Mouse (Mus musculus) heart, adult 11 months (tissue): ENCODE results near the gene Dll4.

Experiments used
- DNase-seq: peaks from one replicate; pipeline ENCODE4 v3.0.0; 2022

Dll4 gene

DNA sequence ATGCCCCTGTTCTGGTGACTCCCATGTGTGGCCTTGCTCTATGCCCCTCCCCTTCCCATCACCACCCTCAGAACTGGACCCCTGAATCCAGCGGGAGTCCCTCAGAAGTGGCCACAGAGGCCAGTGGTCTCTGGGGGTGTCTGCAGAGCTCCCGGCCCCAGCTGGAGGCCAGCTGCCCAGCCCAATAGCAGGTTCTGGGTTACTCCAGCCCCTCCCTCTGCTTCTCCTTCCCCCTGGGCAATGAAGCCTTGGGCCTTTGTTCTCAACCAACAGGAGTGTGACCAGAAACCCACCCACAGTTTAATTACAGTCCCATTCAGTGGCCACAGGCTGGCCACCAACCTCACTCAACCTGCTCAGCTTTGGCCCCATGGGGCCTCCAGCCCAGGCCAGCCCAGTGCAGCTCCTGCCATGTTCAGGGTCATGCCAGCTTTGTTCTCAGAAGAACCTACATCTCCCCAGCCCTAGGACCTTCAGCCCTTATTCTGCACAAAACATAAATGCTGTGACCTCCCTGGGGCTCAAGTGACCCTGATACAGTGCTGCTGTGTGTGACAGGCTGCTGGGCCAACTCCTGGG, 13.1 kb upstream of the Dll4 start:
- no peak for DNase-seq

DNA sequence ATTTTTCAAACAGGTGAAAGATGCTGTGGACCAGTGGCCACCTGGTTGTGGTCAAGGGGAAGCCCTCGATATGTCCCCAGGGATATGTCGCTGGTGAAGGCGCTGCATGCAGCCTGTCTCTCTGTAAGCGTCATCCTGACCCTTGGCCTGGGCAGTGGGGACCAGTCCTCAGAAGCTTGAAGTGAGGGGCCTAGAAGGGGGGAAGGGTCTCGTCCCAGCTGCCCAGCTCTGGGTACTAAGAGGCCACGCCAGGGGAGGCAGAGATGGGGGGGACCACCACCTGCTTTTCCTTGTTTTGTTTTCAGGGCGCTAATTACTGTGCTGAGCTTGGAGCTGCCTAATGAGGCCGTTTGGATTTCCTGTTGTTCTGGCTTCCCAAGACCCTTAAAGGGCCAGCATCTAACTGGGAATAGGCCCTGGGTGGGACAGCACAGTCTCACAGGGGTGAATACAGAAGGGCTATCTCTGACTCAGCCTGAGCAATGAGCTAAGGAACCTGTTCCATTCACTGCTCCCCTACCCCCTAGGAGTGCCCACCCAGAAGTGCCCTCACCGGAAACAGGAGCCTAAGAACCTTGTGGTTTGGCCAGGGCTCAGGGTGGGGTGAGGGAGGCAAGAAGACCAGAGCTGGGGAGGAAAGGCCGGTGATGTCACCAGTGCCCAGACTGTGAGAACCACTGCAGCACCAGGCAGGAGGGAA, 11.7 kb upstream of the Dll4 start:
- peak; percentile 96 for DNase-seq

DNA sequence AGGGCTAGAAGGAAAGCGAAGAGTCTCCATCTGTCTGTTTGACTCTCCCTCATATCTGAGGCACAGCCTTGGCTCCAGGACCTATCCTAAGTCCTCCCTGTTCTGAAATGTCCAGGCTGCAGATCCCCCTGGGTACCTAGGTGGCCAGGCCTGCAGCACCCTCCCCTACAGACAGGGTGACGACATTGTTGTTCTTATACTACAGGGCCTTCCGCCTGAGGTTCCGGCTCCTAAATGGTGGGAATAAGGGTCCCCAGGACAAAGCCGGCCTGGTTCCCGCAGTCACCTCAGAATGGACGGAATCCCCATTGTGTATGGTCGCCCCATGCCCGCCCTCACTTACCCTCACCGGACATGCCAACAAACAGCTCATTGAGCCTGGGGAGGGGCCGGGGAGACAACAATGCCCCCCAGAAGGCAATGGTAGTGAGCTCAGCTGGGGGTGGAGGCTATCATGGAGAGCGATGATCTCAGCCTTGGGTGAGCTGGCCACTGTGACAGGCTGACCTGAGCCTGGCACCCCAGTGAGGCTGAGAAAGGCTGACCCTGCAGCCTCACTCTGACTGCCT, 10.8 kb upstream of the Dll4 start:
- DNase-seq = peak; percentile 96

DNA sequence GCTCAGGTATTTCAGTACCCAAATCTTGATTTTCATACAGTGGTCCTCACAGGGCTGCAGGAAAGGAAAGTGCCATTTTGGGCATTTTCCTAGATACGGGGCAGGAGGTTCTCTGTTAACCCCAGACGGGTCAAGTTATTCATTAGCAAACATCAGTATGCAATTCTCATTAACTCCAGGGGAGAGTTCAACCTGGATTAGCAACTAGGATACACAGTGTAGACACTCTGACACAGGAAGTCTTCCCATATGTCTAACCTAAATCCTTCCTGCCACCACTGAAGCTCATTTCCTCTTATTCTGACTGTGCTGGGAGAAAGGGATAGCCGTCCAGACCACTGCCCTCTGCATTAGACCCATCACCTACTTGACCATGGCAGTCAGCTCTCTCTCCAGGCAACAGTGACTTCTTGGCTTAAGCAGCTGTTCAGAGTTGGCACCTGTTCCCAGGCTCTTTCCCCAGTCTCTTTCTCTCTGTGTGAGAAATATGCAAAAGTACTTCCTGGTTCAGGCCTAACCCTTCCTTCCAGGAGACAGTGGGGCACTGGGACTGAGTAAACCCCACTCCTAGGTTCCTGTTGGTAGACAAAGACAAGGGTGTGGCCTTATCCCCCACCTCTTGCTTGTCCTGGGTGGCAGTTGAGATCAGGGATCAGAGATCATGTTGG, 7.4 kb upstream of the Dll4 start:
- DNase-seq = peak; percentile 84

DNA sequence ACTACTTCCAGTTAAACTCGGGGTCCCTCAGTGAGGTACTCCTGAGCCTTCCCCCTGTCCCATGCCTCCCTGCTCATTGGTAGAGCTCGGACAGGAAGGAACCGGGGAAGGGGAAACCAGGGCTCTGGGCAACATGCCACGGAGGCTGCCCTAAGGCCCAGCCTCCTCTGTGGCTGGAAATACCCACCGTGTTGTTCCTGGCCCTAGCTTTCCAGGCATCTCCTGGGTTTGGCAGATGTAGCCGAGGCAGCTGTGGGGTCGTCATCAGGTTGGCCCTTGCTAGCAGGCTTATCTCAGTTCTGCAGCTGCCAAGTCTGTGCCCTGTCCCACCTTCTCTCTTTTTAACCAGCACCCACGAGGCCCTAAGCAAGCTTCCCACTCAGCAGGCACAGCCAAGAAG, 5.0 kb upstream of the Dll4 start:
- peak; percentile 95 for DNase-seq

DNA sequence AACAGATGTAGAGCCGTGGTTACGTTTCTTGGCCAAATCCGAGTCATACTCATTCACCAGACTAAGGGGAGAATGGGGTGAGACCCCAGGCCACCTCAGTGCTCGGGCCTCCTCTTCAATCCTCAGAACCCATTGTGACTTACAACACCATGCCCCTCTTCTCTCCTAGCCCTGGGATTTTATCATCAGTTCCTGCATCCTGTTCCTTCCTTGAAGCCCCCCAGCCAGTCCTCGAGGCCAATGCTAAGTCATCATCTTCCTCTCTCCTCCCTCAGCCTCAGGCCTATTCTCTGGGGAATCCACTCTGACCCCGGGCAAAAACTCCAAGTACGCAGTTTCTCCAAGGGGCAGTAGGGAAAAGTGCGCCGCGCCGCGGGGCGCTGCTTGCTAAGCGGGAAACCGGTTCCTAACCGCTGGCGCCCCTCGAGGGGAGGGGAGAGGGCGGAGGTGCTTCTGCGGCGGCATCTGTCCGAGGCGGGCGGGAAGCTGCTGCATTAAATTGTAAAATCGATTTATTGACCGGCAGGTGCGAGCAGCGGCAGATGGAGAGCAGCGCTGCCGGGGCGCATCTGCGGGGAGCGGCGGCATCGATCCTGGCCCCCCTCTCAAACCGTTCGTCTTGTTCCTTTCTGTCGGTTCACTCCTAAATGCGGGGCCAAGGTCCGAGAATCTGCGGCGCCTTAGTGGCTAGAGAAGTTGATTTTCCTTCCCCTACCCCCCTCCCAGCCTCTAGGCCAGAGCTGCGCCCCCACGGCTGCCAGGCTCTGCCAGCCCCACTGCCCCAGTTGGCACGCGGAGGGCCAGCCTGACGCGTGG, 3.6 kb upstream of the Dll4 start:
- peak; percentile 89 for DNase-seq

DNA sequence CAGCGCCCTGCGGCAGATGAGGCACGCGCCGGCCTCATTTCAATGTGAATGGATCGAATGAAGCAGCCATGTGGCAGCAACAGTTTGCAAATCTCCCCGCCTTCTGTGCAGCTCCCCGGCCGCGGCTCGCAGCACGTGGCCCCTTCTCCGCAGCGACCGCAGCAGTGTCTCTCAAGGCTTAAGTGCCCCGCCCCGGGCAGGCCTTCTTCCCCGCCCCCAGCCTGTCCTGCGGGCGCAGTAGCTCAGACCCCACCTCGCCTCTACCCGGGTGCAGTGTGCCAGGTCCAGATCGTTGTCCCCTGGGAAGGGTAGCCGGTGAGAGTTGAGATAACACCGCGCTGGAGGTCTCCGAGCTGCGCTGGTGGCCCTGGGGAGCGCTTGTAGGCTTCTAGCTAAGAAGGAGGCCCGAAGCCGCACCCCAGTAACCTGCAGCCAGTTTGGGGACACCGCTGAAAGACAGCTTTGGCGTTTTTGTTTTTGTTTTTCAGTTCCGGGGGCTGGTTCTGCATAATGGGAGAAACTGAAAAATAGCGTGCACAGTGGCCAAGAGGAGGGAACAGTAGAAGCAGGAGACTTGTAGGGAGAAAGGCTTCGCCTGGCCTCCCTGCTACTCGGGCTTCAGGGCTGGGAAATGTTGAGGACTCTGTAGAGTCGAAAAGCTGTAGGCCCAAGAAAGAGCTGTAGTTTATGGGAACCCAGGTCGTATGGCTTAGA, 2.8 kb upstream of the Dll4 start:
- DNase-seq = peak; percentile 96

DNA sequence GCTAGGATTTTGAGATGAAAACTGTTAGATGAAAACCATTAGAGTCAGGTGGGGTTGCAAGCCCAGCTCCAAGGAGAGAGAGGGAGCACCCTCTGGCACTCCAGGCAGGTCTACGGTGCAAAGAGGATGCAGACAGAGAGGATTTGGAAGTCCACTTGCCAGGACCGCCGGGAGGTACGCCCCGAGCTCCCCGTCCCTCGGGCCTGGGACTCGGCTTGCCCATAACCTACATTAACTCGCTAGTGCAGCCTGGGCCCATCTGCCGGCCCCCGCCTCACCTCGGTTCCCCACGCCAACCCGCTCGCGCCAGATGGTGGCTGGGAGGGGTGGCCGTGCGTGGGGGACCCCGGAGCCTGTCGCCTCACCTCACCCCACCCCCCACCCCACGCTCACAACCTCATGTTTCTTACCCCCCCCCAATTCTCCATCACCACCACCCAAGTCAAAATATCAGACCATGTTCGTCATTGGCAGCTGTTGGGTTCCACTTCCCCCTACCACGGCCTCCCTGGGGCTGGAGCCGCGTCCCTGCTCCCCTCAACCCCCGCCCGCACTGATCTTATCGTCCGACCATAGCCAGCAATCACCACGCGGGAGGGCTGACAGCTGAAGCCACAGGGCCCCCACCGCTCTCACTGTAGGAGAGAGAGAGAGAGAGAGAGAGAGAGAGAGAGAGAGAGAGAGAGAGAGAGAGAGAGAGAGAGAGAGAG, 1.6 kb upstream of the Dll4 start:
- peak; percentile 90 for DNase-seq

DNA sequence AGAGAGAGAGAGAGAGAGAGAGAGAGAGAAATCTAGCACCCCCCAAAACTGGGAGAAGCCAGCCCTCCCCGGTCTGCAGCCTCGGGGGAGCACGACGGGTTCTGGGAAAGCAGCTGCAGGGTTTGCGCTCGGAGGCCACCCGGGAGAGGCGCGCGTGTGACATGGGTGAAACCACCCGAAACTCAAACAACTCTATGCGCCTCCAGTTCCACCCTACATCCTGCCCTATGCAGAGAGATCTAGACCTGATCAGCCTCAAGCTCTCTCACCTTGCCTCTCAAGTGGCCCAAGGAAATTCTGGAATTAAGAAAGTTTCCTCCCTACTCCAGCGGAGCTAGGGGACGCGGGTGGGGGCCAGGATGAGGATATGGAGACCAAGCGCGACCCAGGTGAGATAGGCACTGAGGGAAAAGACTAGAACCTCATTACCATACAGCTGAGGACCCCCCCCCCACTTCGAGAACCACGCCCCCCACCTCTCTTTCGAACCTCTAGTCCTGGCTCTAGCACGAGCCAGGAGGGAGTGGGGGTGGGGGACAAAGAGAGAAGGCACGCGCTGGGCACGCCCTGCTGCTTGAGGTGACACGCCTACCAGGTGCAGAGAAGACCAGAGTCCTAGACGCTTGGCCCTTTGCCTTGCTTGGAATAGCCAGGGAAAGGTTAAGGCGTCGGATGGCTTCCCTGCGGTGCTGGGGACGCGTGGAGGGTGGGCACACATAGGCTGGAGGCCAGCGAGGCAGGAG, 837 bp upstream of the Dll4 start:
- peak; percentile 95 for DNase-seq

DNA sequence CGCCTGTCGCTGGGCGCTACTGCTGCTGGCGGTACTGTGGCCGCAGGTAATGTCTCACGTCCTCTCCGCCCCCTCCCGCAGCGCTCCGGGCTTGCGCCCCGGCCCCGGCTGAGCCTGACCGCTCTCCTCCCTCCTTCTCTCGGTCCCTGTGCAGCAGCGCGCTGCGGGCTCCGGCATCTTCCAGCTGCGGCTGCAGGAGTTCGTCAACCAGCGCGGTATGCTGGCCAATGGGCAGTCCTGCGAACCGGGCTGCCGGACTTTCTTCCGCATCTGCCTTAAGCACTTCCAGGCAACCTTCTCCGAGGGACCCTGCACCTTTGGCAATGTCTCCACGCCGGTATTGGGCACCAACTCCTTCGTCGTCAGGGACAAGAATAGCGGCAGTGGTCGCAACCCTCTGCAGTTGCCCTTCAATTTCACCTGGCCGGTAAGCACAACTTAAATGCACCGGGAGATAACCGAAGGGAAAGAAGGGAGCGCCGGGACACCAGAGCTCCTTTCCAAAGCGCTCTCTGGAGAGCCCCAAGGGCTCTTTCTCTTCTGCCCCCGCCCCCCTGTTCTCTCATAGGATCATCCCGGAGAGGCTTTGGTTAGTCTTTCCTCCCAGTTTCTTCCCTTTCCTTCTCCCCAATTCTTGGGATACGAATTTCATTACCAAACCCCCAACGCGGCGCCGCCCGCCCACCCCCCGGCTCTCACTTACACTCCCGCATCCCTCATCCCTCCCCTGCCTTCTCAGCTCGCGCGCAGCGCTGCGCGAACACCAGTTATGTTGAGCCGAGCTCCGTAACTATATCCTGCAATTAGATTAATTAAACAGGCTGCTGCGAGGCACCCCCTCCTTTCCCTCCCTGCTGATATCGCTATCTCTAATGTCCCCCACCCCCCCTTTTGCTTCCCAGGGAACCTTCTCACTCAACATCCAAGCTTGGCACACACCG, 847 bp downstream of the Dll4 start:
- peak; percentile 93 for DNase-seq

DNA sequence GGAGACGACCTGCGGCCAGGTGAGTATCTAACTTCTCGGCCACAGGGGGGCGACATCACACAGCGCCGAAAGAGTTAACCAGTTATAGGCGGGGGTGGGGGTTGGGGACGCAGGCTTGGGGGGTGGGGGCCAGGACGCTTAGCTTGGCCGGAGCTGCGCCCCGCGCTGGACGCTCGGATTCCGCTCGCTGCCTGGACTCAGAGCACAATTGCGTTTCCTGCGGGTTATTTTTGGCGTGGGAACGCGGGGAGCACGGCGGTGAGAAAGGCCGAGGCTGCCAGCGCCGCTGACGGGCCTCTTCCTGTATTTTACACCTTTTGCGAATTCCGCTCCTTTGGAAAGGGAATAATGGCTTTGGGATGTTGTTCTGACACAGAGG, 1.5 kb downstream of the Dll4 start:
- DNase-seq = peak; percentile 99

DNA sequence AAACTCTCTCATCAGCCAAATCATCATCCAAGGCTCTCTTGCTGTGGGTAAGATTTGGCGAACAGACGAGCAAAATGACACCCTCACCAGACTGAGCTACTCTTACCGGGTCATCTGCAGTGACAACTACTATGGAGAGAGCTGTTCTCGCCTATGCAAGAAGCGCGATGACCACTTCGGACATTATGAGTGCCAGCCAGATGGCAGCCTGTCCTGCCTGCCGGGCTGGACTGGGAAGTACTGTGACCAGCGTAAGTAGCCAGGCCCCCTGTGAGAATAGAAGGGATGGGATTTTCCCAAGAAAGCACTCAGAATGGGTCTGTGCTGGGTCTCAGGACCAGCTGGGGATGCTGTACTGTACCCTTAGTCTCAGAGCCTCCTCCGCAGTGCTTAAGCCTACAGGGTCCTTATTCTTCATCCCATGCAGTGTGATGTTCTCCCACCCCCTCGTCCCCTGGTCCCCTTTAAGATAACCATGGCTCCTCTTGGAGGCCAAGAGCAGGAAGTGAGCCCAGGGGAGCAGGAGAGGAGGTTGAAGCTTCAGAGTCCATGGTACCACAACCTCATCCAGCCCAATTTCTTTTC, 2.5 kb downstream of the Dll4 start:
- peak; percentile 91 for DNase-seq

DNA sequence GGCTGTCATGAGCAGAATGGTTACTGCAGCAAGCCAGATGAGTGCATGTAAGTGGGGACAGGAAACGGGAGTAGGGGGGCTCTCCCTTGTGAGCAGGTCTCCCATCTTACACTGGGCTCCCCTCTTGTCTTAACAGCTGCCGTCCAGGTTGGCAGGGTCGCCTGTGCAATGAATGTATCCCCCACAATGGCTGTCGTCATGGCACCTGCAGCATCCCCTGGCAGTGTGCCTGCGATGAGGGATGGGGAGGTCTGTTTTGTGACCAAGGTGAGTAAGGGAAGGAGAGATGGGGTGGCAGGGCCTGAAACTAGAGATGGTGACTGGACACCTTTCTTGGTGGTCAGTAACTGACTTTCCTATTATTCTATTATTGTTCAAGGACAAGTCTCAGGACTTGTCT, 3.0 kb downstream of the Dll4 start:
- DNase-seq = peak; percentile 92

DNA sequence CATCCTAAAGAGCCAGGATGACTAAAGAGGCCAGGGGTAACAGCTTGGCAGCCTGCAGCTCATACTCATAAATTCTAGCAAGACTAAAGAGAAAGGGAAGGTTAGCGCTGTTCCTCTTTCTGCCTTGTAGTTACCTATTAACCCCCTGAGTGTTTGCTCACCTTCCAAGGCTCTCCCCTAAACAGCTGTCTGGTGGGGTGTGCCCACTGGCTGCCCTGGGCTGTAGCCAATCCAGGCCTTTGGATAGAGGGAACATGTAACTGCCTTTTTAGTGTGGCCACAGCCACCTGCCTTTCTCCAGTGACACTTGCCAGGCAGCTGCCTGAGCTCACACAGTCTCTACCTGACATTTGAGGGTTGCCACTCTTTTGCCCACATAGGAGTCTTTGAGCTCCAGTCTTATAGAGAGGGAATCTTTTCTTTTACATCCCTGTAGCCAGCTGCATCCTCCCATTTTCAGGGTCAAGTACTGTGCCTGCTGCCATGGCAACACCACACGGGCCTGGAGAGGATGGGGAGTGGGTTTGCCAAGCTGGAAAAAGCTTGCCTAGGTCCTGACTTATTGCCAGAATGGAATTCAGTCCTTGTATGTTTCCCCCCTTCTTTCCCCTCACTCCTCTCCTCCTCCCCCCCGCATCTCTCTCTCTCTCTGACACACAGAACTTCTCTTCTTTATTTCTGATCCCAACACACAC, 3.7 kb downstream of the Dll4 start:
- DNase-seq = peak; percentile 86

DNA sequence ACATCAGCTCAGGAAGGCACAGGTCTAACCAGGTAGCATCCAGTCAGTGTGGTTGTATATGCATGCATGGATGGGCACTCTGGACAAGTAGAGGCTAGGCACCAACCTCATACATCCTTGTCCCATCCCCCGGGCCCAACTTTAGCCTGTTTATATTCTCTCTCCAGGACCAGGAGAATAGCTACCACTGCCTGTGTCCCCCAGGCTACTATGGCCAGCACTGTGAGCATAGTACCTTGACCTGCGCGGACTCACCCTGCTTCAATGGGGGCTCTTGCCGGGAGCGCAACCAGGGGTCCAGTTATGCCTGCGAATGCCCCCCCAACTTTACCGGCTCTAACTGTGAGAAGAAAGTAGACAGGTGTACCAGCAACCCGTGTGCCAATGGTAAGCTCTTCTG, 5.2 kb downstream of the Dll4 start:
- DNase-seq = peak; percentile 87

DNA sequence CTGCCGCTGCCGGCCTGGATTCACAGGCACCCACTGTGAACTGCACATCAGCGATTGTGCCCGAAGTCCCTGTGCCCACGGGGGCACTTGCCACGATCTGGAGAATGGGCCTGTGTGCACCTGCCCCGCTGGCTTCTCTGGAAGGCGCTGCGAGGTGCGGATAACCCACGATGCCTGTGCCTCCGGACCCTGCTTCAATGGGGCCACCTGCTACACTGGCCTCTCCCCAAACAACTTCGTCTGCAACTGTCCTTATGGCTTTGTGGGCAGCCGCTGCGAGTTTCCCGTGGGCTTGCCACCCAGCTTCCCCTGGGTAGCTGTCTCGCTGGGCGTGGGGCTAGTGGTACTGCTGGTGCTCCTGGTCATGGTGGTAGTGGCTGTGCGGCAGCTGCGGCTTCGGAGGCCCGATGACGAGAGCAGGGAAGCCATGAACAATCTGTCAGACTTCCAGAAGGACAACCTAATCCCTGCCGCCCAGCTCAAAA, 6.6 kb downstream of the Dll4 start:
- peak; percentile 90 for DNase-seq

DNA sequence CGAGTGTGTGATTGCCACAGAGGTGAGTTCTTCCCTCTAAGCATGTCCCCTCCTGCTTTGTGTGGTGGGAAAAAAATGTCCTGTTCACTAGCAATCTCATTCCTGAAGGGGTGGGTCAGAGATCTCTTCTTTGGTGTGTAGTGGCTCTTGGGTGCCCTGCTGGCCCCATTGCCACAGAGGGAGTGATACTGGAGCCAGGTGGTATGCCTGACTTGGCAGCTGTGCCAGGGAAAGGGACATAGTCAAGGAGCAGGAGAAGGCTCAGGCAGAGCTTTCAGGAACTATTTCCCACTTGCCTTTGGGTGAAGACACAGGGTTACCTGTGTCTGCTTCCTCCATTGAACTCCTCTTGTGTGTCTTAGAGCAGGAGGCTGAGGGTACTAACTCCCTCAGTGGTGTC, 8.6 kb downstream of the Dll4 start:
- peak; percentile 83 for DNase-seq

DNA sequence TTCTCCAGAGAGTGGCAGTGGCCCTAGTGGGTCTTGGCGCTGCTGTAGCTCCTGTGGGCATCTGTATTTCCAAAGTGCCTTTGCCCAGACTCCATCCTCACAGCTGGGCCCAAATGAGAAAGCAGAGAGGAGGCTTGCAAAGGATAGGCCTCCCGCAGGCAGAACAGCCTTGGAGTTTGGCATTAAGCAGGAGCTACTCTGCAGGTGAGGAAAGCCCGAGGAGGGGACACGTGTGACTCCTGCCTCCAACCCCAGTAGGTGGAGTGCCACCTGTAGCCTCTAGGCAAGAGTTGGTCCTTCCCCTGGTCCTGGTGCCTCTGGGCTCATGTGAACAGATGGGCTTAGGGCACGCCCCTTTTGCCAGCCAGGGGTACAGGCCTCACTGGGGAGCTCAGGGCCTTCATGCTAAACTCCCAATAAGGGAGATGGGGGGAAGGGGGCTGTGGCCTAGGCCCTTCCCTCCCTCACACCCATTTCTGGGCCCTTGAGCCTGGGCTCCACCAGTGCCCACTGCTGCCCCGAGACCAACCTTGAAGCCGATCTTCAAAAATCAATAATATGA, 9.5 kb downstream of the Dll4 start:
- DNase-seq = peak; percentile 94
